Mouse (Mus musculus) heart, postnatal 0 days (tissue): ENCODE measurements at regions not wholly inside any gene's neighbourhood (a gene's known extent, or its start where the extent isn't known, plus 50 kb on each side); places are given as distances from the start of the nearest gene placed in this dataset.

ENCODE experiments used
- CTCF ChIP-seq: IDR thresholded peaks from 2 replicates; pipeline ENCODE4 v1.5.1; 2016; ENCODE audit warnings: antibody characterized with exemption, control low read depth, low read depth
- EP300 ChIP-seq: IDR thresholded peaks from 2 replicates; pipeline ENCODE4 v1.6.1; 2016; ENCODE audit warnings: antibody characterized with exemption, low read depth

DNA sequence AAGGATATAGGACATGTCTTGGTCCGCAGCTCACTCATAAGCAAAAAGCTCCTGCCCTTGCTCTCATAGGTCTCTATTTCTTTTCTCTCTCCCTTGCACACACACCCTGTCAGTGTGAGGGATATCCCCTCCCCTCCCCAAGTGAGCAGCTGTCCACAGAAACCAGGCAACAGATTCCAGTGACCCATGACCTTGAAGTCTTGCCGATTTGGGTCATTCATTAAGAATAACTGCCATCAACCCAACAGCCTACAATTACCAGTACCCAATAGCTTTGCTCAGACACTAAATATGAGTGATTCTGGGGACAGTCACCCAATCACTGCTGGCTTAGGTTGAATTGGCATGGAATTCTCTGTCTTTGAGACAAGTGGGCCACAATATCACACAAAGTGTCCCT, 678.6 kb downstream of the Cypt12 start:
- TF ChIP-seq CTCF (no peak), EP300 (no peak)
